Mouse (Mus musculus) stomach, embryonic 16.5 days (tissue): Measurements from ENCODE around the gene Dbi. TPM values are rescaled to one million over a fixed set of nuclear protein-coding genes. Genes with fewer than 3 reads are reported as not detected.

Experiments
- ATAC-seq: fragments of 200-750 bp; cut with Nextera tagmentation; 2 replicates; pipeline ENCODE4 v1.8.0; 2017; ENCODE audit warnings: moderate number of reproducible peaks, moderate TSS enrichment; ENCODE audit not compliant: insufficient read depth, low FRiP score
- H3K27ac ChIP-seq: fragments of 300-500 bp; sonication (generic); 2 replicates; pipeline ENCODE4 v1.5.1; 2014; ENCODE audit warnings: low read length
- H3K27me3 ChIP-seq: fragments of 300-500 bp; sonication (generic); 2 replicates; pipeline ENCODE4 v1.6.1; 2014; ENCODE audit warnings: low read length, control low read depth, mixed read lengths; ENCODE audit not compliant: control insufficient read depth, insufficient read depth
- H3K36me3 ChIP-seq: fragments of 300-500 bp; sonication (generic); 2 replicates; pipeline ENCODE4 v1.6.1; 2014; ENCODE audit warnings: low read length; ENCODE audit not compliant: control insufficient read depth, insufficient read depth
- H3K4me1 ChIP-seq: fragments of 300-500 bp; sonication (generic); 2 replicates; pipeline ENCODE4 v1.6.1; 2014; ENCODE audit warnings: low read length, control low read depth, mixed read lengths; ENCODE audit not compliant: control insufficient read depth, insufficient read depth
- H3K4me2 ChIP-seq: fragments of 300-500 bp; sonication (generic); 2 replicates; pipeline ENCODE4 v1.6.1; 2014; ENCODE audit warnings: low read depth, low read length, mixed read lengths
- H3K4me3 ChIP-seq: fragments of 300-500 bp; sonication (generic); replicated peaks from 2 replicates; pipeline ENCODE4 v1.5.1; 2014; ENCODE audit warnings: mild to moderate bottlenecking, low read length
- H3K9ac ChIP-seq: fragments of 300-500 bp; sonication (generic); 2 replicates; pipeline ENCODE4 v1.6.1; 2014; ENCODE audit warnings: low read length
- H3K9me3 ChIP-seq: fragments of 300-500 bp; sonication (generic); replicated peaks from 2 replicates; pipeline ENCODE4 v1.6.1; 2016; ENCODE audit warnings: low read length, control low read depth; ENCODE audit not compliant: control insufficient read depth
- WGBS: fragments of 180-500 bp; shearing (Covaris S2); extraction: QIAGEN DNeasy Blood & Tissue Kit; methylation state at CpG from one replicate; pipeline ENCODE4 v1.1.7; 2014; 5-methylcytosine and 5-hydroxymethylcytosine counted together
- polyA plus RNA-seq: library from polyadenylated mRNA; unstranded; fragments of >200 nt; fragmentation: Nextera tagmentation; extraction: Ambion mirVana; gene quantifications from 2 replicates; pipeline ENCODE4 v1.2.1, GENCODE M21; 2015

Gene Dbi
- polyA plus RNA-seq, 1 experiment from 2014 or later, result 962 TPM

GRCm38 (mm10) chr1:120146994-120147393 lies 26.1 kb upstream of the Dbi start:
- Histone ChIP-seq H3K27ac (no peak overlapping the region), H3K27me3 (no peaks in the 10 kb centered on the region), H3K9ac (no peak overlapping the region), H3K36me3 (no peaks in the 10 kb centered on the region), H3K9me3 (no peaks in the 10 kb centered on the region), H3K4me1 (no peaks in the 10 kb centered on the region), H3K4me2 (no peak overlapping the region), H3K4me3 (no peak overlapping the region)
- no peak for ATAC-seq

- WGBS, result 87% methylated on average over 8 of the region's 8 CpGs
- H3K27ac ChIP-seq, result no peak overlapping the region
Observed at GRCm38 (mm10) chr1:120145527-120146216, 24.8 kb upstream of the Dbi start.

DNA sequence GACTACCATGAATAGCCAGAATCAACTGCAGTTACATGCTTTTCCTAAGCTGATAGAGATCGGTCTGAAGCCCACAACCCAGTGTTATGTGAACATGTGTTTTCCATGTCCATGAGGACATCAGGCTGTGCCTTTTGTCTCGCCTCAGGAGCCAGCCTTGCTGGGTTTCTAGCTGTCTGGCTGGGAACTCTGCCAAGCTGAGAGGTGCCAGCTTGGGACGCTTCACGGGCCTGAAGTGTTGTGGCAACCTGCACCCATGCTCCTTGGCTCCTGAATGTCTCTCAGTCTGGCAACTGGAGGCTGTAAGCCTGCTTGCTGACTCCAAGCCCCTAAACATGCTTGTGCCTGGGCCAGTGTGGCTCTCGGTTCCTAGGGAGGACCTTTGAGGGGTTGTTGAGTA lies 21.7 kb upstream of the Dbi start:
- Histone ChIP-seq H3K4me1 (no peaks in the 10 kb centered on the region), H3K9me3 (no peaks in the 10 kb centered on the region), H3K27me3 (no peaks in the 10 kb centered on the region), H3K27ac (no peak overlapping the region), H3K4me3 (no peak overlapping the region), H3K9ac (no peak overlapping the region), H3K36me3 (no peaks in the 10 kb centered on the region), H3K4me2 (no peak overlapping the region)
- no peak for ATAC-seq
- WGBS, result 78% methylated on average over 5 of the region's 5 CpGs

More at GRCm38 (mm10) chr1:120145527-120146216, 24.8 kb upstream of the Dbi start:
- Histone ChIP-seq H3K27me3 (no peaks in the 10 kb centered on the region), H3K9ac (no peak overlapping the region), H3K4me3 (no peak overlapping the region), H3K4me1 (no peaks in the 10 kb centered on the region), H3K4me2 (no peak overlapping the region), H3K36me3 (no peaks in the 10 kb centered on the region), H3K9me3 (no peaks in the 10 kb centered on the region)
- no peak for ATAC-seq

DNA sequence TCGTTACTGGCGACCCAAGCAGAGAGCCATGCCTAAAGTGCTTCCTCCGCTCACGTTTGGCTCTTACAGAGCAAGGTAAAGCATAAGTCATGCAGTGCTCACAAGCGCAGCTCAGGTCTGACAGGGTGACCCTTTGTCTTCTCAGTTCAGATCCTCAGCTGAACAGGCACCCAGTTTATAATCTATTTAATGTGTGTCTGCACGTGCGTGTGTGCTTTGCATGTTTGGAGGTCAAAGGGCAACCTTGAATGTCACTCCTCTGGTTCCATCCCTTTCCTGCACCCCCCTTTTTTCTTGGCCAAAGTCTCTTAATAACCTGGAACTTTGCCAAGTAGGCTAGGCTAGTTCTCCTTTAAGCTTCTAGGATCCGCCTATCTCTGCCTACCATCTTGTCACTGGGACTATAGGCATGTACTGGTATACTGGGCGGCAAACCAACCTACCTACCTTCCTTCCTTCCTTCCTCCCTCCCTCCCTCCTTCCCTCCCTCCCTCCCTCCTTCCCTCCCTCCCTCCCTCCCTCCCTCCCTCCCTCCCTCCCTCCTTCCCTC lies 19.3 kb upstream of the Dbi start:
- 77% methylated on average over 9 of the region's 9 CpGs for WGBS
- peak; percentile 29; the same call in 1 of the 2 replicates for ATAC-seq

GRCm38 (mm10) chr1:120138923-120139540 lies 18.2 kb upstream of the Dbi start:
- ATAC-seq, result no peak
- H3K9me3 ChIP-seq, result no peaks in the 10 kb centered on the region
- H3K27ac ChIP-seq, result no peak overlapping the region
- H3K9ac ChIP-seq, result no peak overlapping the region
- no peaks in the 10 kb centered on the region for H3K36me3 ChIP-seq
- peaks cover 4% of the 10 kb centered on the region; the same call in 1 of the 2 replicates for H3K4me1 ChIP-seq
- no peaks in the 10 kb centered on the region for H3K27me3 ChIP-seq
- 38% methylated on average over 7 of the region's 7 CpGs for WGBS
- H3K4me3 ChIP-seq, result no peak overlapping the region
- no peak overlapping the region for H3K4me2 ChIP-seq

More for the DNA sequence above, 19.3 kb upstream of the Dbi start:
- no peak overlapping the region for H3K4me3 ChIP-seq
- no peaks in the 10 kb centered on the region for H3K27me3 ChIP-seq
- no peaks in the 10 kb centered on the region for H3K9me3 ChIP-seq
- H3K27ac ChIP-seq, result no peak overlapping the region
- peaks cover 4% of the 10 kb centered on the region; the same call in 1 of the 2 replicates for H3K4me1 ChIP-seq
- no peak overlapping the region for H3K9ac ChIP-seq
- H3K4me2 ChIP-seq, result no peak overlapping the region
- no peaks in the 10 kb centered on the region for H3K36me3 ChIP-seq

DNA sequence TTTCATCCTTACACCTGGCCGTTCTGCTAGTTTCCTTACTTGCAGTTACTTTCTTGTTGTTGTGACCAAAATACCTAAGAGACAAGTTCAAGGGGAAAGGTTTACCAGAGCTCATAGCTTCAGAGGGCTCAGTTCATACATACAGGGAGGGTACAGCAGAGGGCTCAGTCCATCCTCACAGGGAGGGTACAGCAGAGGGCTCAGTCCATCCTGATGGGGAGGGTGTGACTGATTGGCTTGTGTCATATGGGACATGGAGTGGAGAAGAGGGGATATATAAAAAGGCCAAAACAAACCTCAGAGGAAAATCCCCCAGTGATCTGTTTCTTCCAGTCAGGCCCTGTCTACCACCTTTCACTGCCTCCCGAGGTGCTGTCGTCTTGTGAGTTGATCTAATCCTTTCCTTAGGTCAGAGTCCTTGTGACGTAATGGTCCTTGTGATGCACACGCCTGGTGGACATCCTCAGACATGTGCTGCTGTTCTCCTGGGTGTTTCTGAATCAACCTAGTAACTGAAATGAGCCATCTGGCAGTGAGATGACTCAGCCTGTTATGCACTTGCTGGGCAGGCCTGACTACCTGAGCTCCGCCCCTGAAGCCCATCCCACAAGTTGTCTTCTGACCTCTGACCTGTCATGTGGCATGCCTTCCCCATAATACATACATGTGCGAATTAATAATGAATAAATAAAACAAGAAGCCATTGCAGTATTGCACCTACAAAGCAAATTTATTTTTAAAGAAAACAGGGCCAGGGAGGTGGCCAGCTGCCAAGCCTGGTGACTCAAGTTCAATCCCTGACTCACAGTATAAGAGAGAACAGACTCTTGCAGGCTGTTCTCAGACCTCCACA lies 15.3 kb upstream of the Dbi start:
- Histone ChIP-seq H3K27ac (peak overlapping the region; percentile 46), H3K4me2 (no peak overlapping the region), H3K36me3 (no peaks in the 10 kb centered on the region), H3K4me3 (no peak overlapping the region), H3K27me3 (no peaks in the 10 kb centered on the region), H3K9me3 (no peaks in the 10 kb centered on the region), H3K9ac (no peak overlapping the region), H3K4me1 (peaks cover 4% of the 10 kb centered on the region; the same call in 1 of the 2 replicates)
- ATAC-seq, result peak; percentile 78; the same call in 1 of the 2 replicates
- WGBS, result 62% methylated on average over 7 of the region's 7 CpGs

DNA sequence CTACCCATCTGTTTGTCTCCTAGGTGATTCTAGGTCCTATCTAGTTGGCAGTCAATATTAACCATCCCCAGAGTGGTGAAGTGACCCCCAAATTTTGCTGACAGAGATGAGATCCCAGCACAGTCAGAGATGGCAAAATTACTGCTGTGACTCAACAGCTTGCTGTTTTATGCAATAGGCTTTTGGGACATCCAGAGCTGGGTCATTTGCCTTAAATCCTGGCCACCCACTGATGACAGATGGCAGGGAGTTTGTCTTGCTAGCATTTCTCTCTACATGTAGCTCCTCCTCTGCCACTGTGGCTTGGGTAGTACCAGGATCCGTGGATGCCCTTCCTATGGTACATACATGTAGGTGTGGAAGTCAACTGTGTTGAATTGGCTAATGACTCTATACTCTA lies 11.5 kb upstream of the Dbi start:
- no peak overlapping the region for H3K9ac ChIP-seq
- no peak overlapping the region for H3K27ac ChIP-seq
- H3K4me3 ChIP-seq, result no peak overlapping the region
- ATAC-seq, result no peak
- H3K36me3 ChIP-seq, result no peaks in the 10 kb centered on the region
- peaks cover 4% of the 10 kb centered on the region; the same call in 1 of the 2 replicates for H3K4me1 ChIP-seq
- H3K9me3 ChIP-seq, result no peaks in the 10 kb centered on the region
- H3K27me3 ChIP-seq, result no peaks in the 10 kb centered on the region
- WGBS, result 83% methylated on average over 1 of the region's 1 CpGs
- no peak overlapping the region for H3K4me2 ChIP-seq

DNA sequence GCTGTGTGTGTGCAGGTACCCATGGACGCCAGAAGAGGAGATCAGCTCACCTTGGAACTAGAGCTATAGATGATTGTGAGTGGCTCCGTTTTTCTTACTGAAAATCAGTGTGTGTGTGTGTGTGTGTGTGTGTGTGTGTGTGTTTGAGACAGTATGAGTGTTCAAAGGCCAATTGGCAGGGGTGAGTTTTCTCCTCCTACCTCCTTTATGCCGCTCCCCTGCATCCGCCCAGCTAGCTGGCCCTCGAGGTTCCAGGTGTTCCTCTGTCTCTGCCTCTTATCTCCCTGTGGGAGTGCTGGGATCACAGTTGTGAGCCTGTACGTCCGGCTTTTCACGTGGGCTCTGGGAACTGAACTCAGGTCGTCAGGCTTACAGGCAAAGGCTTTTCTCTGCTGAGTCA lies 5.4 kb upstream of the Dbi start:
- no peak overlapping the region for H3K4me3 ChIP-seq
- H3K9me3 ChIP-seq, result no peaks in the 10 kb centered on the region
- no peak overlapping the region for H3K27ac ChIP-seq
- H3K4me2 ChIP-seq, result no peak overlapping the region
- H3K9ac ChIP-seq, result no peak overlapping the region
- peaks cover 4% of the 10 kb centered on the region for H3K4me1 ChIP-seq
- 62% methylated on average over 9 of the region's 9 CpGs for WGBS
- H3K36me3 ChIP-seq, result no peaks in the 10 kb centered on the region
- ATAC-seq, result no peak
- H3K27me3 ChIP-seq, result no peaks in the 10 kb centered on the region

DNA sequence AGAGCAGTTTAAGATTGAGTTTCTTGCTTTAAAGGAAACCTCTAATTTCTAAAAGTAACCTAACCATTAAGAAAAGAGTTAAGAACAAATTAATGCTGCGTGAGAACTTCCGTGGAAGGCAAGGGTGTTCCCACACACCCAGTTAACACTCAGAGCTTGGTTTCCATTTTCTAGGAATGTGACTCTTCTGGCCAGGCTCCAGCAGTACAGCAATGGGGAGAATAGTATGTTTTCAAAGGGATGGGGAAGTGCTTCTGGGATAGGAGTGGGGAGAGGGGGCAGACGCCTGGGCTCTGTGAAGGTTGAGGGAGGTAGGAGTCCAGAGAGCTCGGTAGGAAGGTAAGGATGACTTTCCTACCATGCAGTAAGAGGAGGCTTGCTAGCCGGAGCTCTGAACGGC lies 4.6 kb upstream of the Dbi start:
- Histone ChIP-seq H3K36me3 (no peaks in the 10 kb centered on the region), H3K4me2 (no peak overlapping the region), H3K4me3 (no peak overlapping the region), H3K9ac (no peak overlapping the region), H3K27me3 (no peaks in the 10 kb centered on the region), H3K4me1 (peaks cover 4% of the 10 kb centered on the region), H3K9me3 (no peaks in the 10 kb centered on the region), H3K27ac (no peak overlapping the region)
- ATAC-seq, result no peak
- 70% methylated on average over 6 of the region's 6 CpGs for WGBS
